Mouse (Mus musculus) c-Kit-negative CD71-positive TER-119-positive erythroid progenitor cells, embryonic 14.5 days (primary cell): ENCODE data around the gene Nxph4.

ENCODE experiments used
- DNase-seq: peaks from one replicate; pipeline ENCODE4 v3.0.0-alpha.2; 2013; ENCODE audit warnings: low read depth, low spot score

Nxph4 gene

GRCm38 (mm10) chr10:127490160-127491127 lies 43.9 kb downstream of the Nxph4 start:
- no peak for DNase-seq

GRCm38 (mm10) chr10:127488856-127489255 lies 45.5 kb downstream of the Nxph4 start:
- DNase-seq: no peak

- no peak for DNase-seq
These were observed 49.1 kb downstream of the Nxph4 start for GRCm38 (mm10) chr10:127485235-127485634.

GRCm38 (mm10) chr10:127480833-127481813 lies 53.2 kb downstream of the Nxph4 start:
- DNase-seq: no peak

- DNase-seq: no peak
These were observed 55.2 kb downstream of the Nxph4 start for GRCm38 (mm10) chr10:127479131-127479530.

- DNase-seq: no peak
These were observed 57.1 kb downstream of the Nxph4 start for GRCm38 (mm10) chr10:127477301-127477700.

GRCm38 (mm10) chr10:127476541-127476940 lies 57.8 kb downstream of the Nxph4 start:
- DNase-seq: no peak
